Mouse (Mus musculus) heart, embryonic 14.5 days (tissue): ENCODE data around the gene Prkab1. TPM values are rescaled to one million over a fixed set of nuclear protein-coding genes. Genes with fewer than 3 reads are reported as not detected.

Experiments
- ATAC-seq: fragments of 200-750 bp; cut with Nextera tagmentation; 2 replicates; pipeline ENCODE4 v1.8.0; 2017; ENCODE audit warnings: low read depth, moderate TSS enrichment; ENCODE audit not compliant: insufficient number of reproducible peaks, insufficient read depth, low FRiP score
- H3K27ac ChIP-seq, 2 experiments: fragments of 200-500 bp in 1 of 2; fragments of 300-500 bp in 1 of 2; sonication (generic) in 1 of 2; replicated peaks in 1 of 2; 2 replicates each; pipeline ENCODE4 v1.5.1; 2012 to 2014; ENCODE audit warnings: low read depth in 2 of 2, low read length in 2 of 2, control low read depth in 1 of 2, mild to moderate bottlenecking in 1 of 2, mixed read lengths in 1 of 2; ENCODE audit not compliant: control insufficient read depth in 1 of 2, insufficient read depth in 1 of 2
- H3K27me3 ChIP-seq: fragments of 300-500 bp; sonication (generic); 2 replicates; pipeline ENCODE4 v1.6.1; 2014; ENCODE audit warnings: mild to moderate bottlenecking, low read length, control low read depth; ENCODE audit not compliant: control insufficient read depth, insufficient read depth
- H3K36me3 ChIP-seq: fragments of 300-500 bp; sonication (generic); 2 replicates; pipeline ENCODE4 v1.6.1; 2014; ENCODE audit warnings: mild to moderate bottlenecking, control low read depth, low read length, mixed read lengths; ENCODE audit not compliant: control insufficient read depth, insufficient read depth
- H3K4me1 ChIP-seq, 2 experiments: fragments of 200-500 bp in 1 of 2; fragments of 300-500 bp in 1 of 2; sonication (generic) in 1 of 2; 2 replicates each; pipeline ENCODE4 v1.6.1; 2012 to 2014; ENCODE audit warnings: low read length in 2 of 2, control low read depth in 1 of 2, mixed read lengths in 1 of 2; ENCODE audit not compliant: control insufficient read depth in 2 of 2, insufficient read depth in 2 of 2
- H3K4me2 ChIP-seq: fragments of 300-500 bp; sonication (generic); 2 replicates; pipeline ENCODE4 v1.6.1; 2014; ENCODE audit warnings: mild to moderate bottlenecking, low read length
- H3K4me3 ChIP-seq, 2 experiments: fragments of 200-500 bp in 1 of 2; fragments of 300-500 bp in 1 of 2; sonication (generic) in 1 of 2; 2 replicates each; pipeline ENCODE4 v1.5.1; 2012 to 2014; ENCODE audit warnings: low read length in 2 of 2, mild to moderate bottlenecking in 2 of 2, control low read depth in 1 of 2, low read depth in 1 of 2, moderate library complexity in 1 of 2; ENCODE audit not compliant: control insufficient read depth in 1 of 2, insufficient read depth in 1 of 2
- H3K9ac ChIP-seq: fragments of 300-500 bp; sonication (generic); 2 replicates; pipeline ENCODE4 v1.6.1; 2014; ENCODE audit warnings: mild to moderate bottlenecking, low read length
- H3K9me3 ChIP-seq: fragments of 300-500 bp; sonication (generic); 2 replicates; pipeline ENCODE4 v1.6.1; 2016; ENCODE audit warnings: low read length, control low read depth; ENCODE audit not compliant: control insufficient read depth
- WGBS: fragments of 180-500 bp; shearing (Covaris S2); extraction: QIAGEN DNeasy Blood & Tissue Kit; methylation state at CpG from one replicate; pipeline ENCODE4 v1.1.7; 2014; 5-methylcytosine and 5-hydroxymethylcytosine counted together
- polyA plus RNA-seq: library from polyadenylated mRNA; unstranded; fragments of >200 nt; fragmentation: Nextera tagmentation; extraction: Ambion mirVana; gene quantifications from 2 replicates; pipeline ENCODE4 v1.2.1, GENCODE M21; 2014

The Prkab1 gene
- 38.0 and 40.5 TPM in 2 replicates for polyA plus RNA-seq

- peak within 1 kb of the TSS; percentile 63 to 77 for H3K27ac ChIP-seq
- peak within 1 kb of the TSS; percentile 86 for H3K9ac ChIP-seq
- H3K4me2 ChIP-seq: peak within 1 kb of the TSS; percentile 94
- H3K36me3 ChIP-seq: peaks cover 32% of the 10 kb centered on the region
- under 1% methylated on average over 46 of the region's 46 CpGs for WGBS
- ATAC-seq: peak; percentile 89
- no peaks in the 10 kb centered on the region for H3K9me3 ChIP-seq
- H3K27me3 ChIP-seq: no peaks in the 10 kb centered on the region
- H3K4me3 ChIP-seq: peak within 1 kb of the TSS; percentile 65 to 81
- peaks cover 21 to 35% of the 10 kb centered on the region in 2 experiments for H3K4me1 ChIP-seq
Measured at GRCm38 (mm10) chr5:116024327-116024739, at the start of gene Prkab1. Gene Prkab1, minus strand, starts transcription at chr5:116024508.

- H3K27ac ChIP-seq: no peak overlapping the region
- H3K36me3 ChIP-seq: no peaks in the 10 kb centered on the region
- no peak for ATAC-seq
- H3K4me1 ChIP-seq: no peaks in the 10 kb centered on the region
- no peaks in the 10 kb centered on the region for H3K27me3 ChIP-seq
- no peaks in the 10 kb centered on the region for H3K9me3 ChIP-seq
- no peak overlapping the region for H3K4me3 ChIP-seq
- 91% methylated on average over 4 of the region's 4 CpGs for WGBS
- no peak overlapping the region for H3K9ac ChIP-seq
- H3K4me2 ChIP-seq: no peak overlapping the region
Measured at GRCm38 (mm10) chr5:116069618-116070017, 45.3 kb upstream of the Prkab1 start.

GRCm38 (mm10) chr5:116052826-116053225 is 28.5 kb upstream of the Prkab1 start:
- Histone ChIP-seq H3K4me3 (no peak overlapping the region), H3K9ac (no peak overlapping the region), H3K4me2 (no peak overlapping the region), H3K36me3 (no peaks in the 10 kb centered on the region), H3K27me3 (no peaks in the 10 kb centered on the region), H3K4me1 (no peaks in the 10 kb centered on the region), H3K27ac (no peak overlapping the region), H3K9me3 (no peaks in the 10 kb centered on the region)
- 53% methylated on average over 6 of the region's 6 CpGs for WGBS
- ATAC-seq: no peak

GRCm38 (mm10) chr5:116052171-116052570 is 27.9 kb upstream of the Prkab1 start:
- no peak for ATAC-seq
- Histone ChIP-seq H3K36me3 (no peaks in the 10 kb centered on the region), H3K4me3 (no peak overlapping the region), H3K27me3 (no peaks in the 10 kb centered on the region), H3K9ac (no peak overlapping the region), H3K4me1 (no peaks in the 10 kb centered on the region), H3K27ac (no peak overlapping the region), H3K4me2 (no peak overlapping the region), H3K9me3 (no peaks in the 10 kb centered on the region)
- WGBS: 82% methylated on average over 5 of the region's 5 CpGs

- WGBS: 72% methylated on average over 4 of the region's 4 CpGs
- Histone ChIP-seq H3K9me3 (no peaks in the 10 kb centered on the region), H3K27me3 (no peaks in the 10 kb centered on the region), H3K9ac (no peak overlapping the region), H3K36me3 (no peaks in the 10 kb centered on the region), H3K4me3 (no peak overlapping the region), H3K27ac (no peak overlapping the region), H3K4me1 (no peaks in the 10 kb centered on the region), H3K4me2 (no peak overlapping the region)
- ATAC-seq: no peak
Measured at GRCm38 (mm10) chr5:116049821-116050220, 25.5 kb upstream of the Prkab1 start.

GRCm38 (mm10) chr5:116048321-116048720 is 24.0 kb upstream of the Prkab1 start:
- no peak for ATAC-seq
- WGBS: 66% methylated on average over 3 of the region's 3 CpGs
- Histone ChIP-seq H3K27ac (no peak overlapping the region), H3K9ac (no peak overlapping the region), H3K36me3 (no peaks in the 10 kb centered on the region), H3K4me2 (no peak overlapping the region), H3K4me1 (no peaks in the 10 kb centered on the region), H3K9me3 (no peaks in the 10 kb centered on the region), H3K27me3 (no peaks in the 10 kb centered on the region), H3K4me3 (no peak overlapping the region)

- no peak for ATAC-seq
- Histone ChIP-seq H3K4me3 (no peak overlapping the region), H3K27me3 (no peaks in the 10 kb centered on the region), H3K36me3 (no peaks in the 10 kb centered on the region), H3K9ac (no peak overlapping the region), H3K4me1 (no peaks in the 10 kb centered on the region), H3K27ac (no peak overlapping the region), H3K4me2 (no peak overlapping the region), H3K9me3 (no peaks in the 10 kb centered on the region)
- 72% methylated on average over 4 of the region's 4 CpGs for WGBS
Measured at GRCm38 (mm10) chr5:116046246-116046645, 21.9 kb upstream of the Prkab1 start.

- Histone ChIP-seq H3K9ac (no peak overlapping the region), H3K27ac (no peak overlapping the region), H3K4me1 (no peaks in the 10 kb centered on the region), H3K36me3 (no peaks in the 10 kb centered on the region), H3K27me3 (no peaks in the 10 kb centered on the region), H3K4me3 (no peak overlapping the region), H3K9me3 (no peaks in the 10 kb centered on the region), H3K4me2 (no peak overlapping the region)
- WGBS: 83% methylated on average over 8 of the region's 8 CpGs
- no peak for ATAC-seq
Measured at GRCm38 (mm10) chr5:116045581-116045980, 21.3 kb upstream of the Prkab1 start.
